Mouse (Mus musculus): Measurements from ENCODE around the gene Stx12. TPM values are rescaled to one million over a fixed set of nuclear protein-coding genes. Genes with fewer than 3 reads are reported as not detected.

Gene Stx12
- 38.0 TPM for polyA plus RNA-seq (2017; shearing (Covaris generic))

GRCm38 (mm10) chr4:132884064-132884843, at the start of gene Stx12:
TSS of gene Stx12 (minus strand) at chr4:132884509.

GRCm38 (mm10) chr4:132922558-132923008, 38.3 kb upstream of the Stx12 start, which contains the start of gene Fam76a:
TSS of gene Fam76a (minus strand) at chr4:132922558.

DNA sequence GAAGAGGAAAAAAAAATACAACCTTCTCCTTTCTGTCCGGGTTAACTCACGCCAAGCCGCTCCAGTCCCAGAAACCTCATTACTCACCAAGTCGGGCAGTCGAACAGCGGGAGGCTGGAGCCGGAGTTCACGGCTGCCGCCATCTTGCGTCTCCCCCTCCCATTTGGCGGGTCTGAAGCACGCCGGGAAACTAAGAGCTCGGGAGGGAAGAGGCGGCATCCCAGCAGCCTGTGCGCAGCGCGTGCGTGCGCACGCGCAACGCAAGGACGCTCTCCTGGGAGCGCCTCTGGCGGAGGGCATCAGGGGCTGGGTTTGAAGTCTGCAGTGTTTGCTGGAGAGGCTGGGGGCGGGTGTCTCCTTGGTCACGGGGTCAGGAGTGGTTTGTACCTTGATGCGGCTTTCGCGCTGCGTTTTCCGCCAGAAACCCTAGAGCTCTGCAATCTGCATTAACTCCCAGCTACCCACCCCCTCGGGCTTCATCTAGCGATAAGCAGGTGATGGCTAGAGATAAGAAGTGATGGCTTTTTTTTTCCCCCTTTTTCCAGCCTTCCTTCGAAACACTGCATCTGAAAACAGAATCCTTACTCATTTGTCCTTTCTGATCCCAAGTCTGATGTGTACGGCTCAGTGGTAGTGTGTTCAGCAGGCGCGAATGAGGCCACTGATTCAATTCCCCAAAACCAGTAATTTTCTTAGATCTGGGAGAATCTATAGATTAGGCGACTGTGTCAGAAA, 41.2 kb downstream of the Stx12 start, which contains the start of gene Ppp1r8:
Ppp1r8 (minus strand) TSS at position 200 of the 735 bp plus-strand sequence.

Other genes starting within 250 kb of the Stx12 start
- 40.7 TPM for gene Eya3, start 245.5 kb downstream of the Stx12 start, polyA plus RNA-seq (2017; shearing (Covaris generic))
- 9.6 TPM for gene Xkr8, start 152.0 kb downstream of the Stx12 start, polyA plus RNA-seq (2017; shearing (Covaris generic))
- gene Smpdl3b, start 127.3 kb downstream of the Stx12 start, polyA plus RNA-seq (2017; shearing (Covaris generic)), result 1.5 TPM
- 76.1 TPM for gene Rpa2, start 116.2 kb downstream of the Stx12 start, polyA plus RNA-seq (2017; shearing (Covaris generic))
- 1.7 TPM for gene Themis2, start 88.1 kb downstream of the Stx12 start, polyA plus RNA-seq (2017; shearing (Covaris generic))
- gene Ppp1r8, start 41.3 kb downstream of the Stx12 start, polyA plus RNA-seq (2017; shearing (Covaris generic)), result 63.2 TPM
- gene Fam76a, start 38.0 kb upstream of the Stx12 start, polyA plus RNA-seq (2017; shearing (Covaris generic)), result 20.7 TPM
- gene Fgr, start 89.6 kb upstream of the Stx12 start, polyA plus RNA-seq (2017; shearing (Covaris generic)), result 4.0 TPM
- 4.5 TPM for gene Ahdc1, start 126.8 kb upstream of the Stx12 start, polyA plus RNA-seq (2017; shearing (Covaris generic))
- gene Wasf2, start 246.0 kb upstream of the Stx12 start, polyA plus RNA-seq (2017; shearing (Covaris generic)), result 104 TPM